Mouse (Mus musculus) lung, adult 18-20 months (tissue): Measurements from ENCODE around the gene Ambn.
"Not testable (repeated sequence)": the region's sequence is repeated elsewhere in the genome, so short reads cannot be mapped to it uniquely, and the experiment has no call there.

Experiments
- DNase-seq, 2 experiments: peaks; one replicate each; pipeline ENCODE4 v3.0.0; 2022; ENCODE audit warnings: mixed read lengths in 2 of 2

Ambn gene

GRCm38 (mm10) chr5:88455691-88456090, at the start of gene Ambn:
Ambn (plus strand) TSS chr5:88455991.
- no peak for DNase-seq

- no peak for DNase-seq
These were observed 35.3 kb upstream of the Ambn start for GRCm38 (mm10) chr5:88420319-88421065.

GRCm38 (mm10) chr5:88424892-88425291, 30.9 kb upstream of the Ambn start:
- DNase-seq: not testable (repeated sequence)

- no peak for DNase-seq
These were observed 29.0 kb upstream of the Ambn start for GRCm38 (mm10) chr5:88426753-88427152.

- no peak for DNase-seq
These were observed 11.7 kb downstream of the Ambn start for GRCm38 (mm10) chr5:88467471-88467870.

GRCm38 (mm10) chr5:88468807-88469704, 13.3 kb downstream of the Ambn start:
- DNase-seq: no peak

- DNase-seq: no peak
These were observed 31.9 kb downstream of the Ambn start, which contains the start of gene Enam for GRCm38 (mm10) chr5:88487675-88488074. Enam (plus strand) TSS chr5:88487975.

- DNase-seq: no peak
These were observed 33.2 kb downstream of the Ambn start for GRCm38 (mm10) chr5:88489004-88489403.

- DNase-seq: no peak
These were observed 35.3 kb downstream of the Ambn start for GRCm38 (mm10) chr5:88491111-88491510.

- DNase-seq: peak; percentile 3 to 4
These were observed 44.0 kb downstream of the Ambn start for GRCm38 (mm10) chr5:88499781-88500180.

- DNase-seq: no peak
These were observed 52.8 kb downstream of the Ambn start for GRCm38 (mm10) chr5:88508555-88508954.

GRCm38 (mm10) chr5:88508990-88509389, 53.2 kb downstream of the Ambn start:
- DNase-seq: no peak
